Mouse (Mus musculus) liver, embryonic 14.5 days (tissue): ENCODE results near the gene Pigk.

ENCODE experiments used
- CTCF ChIP-seq: IDR thresholded peaks from 2 replicates; pipeline ENCODE4 v1.5.1; 2016; ENCODE audit warnings: antibody characterized with exemption, low read depth, control low read depth
- EP300 ChIP-seq: IDR thresholded peaks from 2 replicates; pipeline ENCODE4 v1.6.1; 2016; ENCODE audit warnings: antibody characterized with exemption, low read depth

DNA sequence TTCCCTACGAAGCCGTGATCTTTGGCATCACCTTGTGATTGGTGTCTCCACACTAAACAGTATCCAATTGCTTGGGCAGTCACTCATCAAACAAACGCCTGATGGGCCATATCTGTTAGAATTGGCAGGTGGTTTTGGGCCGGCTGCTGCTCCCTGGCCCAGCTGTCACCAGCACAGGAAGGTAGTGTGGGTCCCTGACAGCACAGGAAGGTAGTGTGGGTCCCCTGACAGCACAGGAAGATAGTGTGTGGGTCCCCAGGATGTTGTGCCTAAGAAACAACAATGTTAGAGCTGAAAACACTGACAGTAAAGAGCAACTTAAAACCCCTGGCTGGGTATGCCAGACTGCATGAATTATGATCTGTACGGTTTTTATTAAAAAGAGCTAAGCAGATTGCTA is 227.8 kb downstream of the Pigk start:
- TF ChIP-seq CTCF (no peak), EP300 (no peak)
